Mouse (Mus musculus): ENCODE results near the gene Syt12. TPM values are rescaled to one million over a fixed set of nuclear protein-coding genes. Genes with fewer than 3 reads are reported as not detected.
A peak's percentile ranks its signal among the peaks of the same experiment; 100 is the strongest.
"Not testable (repeated sequence)": the region's sequence is repeated elsewhere in the genome, so short reads cannot be mapped to it uniquely, and the experiment has no call there.

Gene Syt12
- polyA plus RNA-seq, 1 experiment = not detected

DNA sequence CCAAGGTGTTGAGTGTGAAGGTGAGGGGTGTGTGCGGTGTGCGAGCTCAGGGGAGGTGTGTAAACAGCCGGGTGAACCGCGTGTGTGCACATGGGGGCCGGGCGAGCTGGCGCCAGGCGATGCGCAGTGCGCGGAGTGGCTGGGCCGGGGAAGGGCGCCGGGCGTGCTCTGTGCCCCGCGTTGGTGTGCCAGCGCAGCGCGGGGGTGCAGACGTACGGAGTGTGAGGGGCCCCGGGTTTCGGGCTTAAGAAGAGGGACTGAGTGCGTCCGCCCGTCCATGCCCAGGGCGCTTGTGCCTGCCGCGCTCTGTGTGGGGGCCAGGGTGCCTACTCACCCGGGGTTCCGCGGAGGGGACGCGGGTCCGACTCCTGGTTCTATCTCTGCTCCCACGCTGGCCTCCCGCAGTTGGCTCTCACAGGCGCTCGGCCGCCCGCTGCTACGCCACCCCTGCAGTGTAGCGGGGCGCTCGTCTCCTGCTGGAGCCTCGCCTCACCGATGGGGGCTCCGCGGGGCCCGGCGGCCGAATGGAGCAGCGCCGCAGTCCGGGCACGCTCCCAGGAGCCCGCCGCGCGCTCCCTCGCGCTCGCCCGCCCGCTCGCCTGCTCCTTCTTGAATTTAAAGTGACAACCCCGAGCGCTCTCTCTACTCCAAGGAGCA, 518 bp downstream of the Syt12 start:
- peak; percentile 65 for TF ChIP-seq POLR2A (IDR thresholded peaks at IDR 0.05; ENCODE audit: insufficient read depth, low read depth, low read length)
- TF ChIP-seq CTCF (IDR thresholded peaks at IDR 0.05; ENCODE audit: insufficient read depth, low read depth, low read length) = no peak
- Histone ChIP-seq H3K27ac (ENCODE audit: insufficient read depth, low read depth, low read length) (peak overlapping the region; percentile 74), H3K4me3 (ENCODE audit: insufficient read depth, low read depth, low read length) (peak overlapping the region; percentile 61), H3K4me1 (ENCODE audit: control insufficient read depth, insufficient read depth, low read length) (peaks cover 26% of the 10 kb centered on the region)
- WGBS = under 1% methylated on average over 70 of the region's 70 CpGs

GRCm38 (mm10) chr19:4475224-4475925, 1.9 kb downstream of the Syt12 start:
- H3K27ac ChIP-seq (ENCODE audit: insufficient read depth, low read depth, low read length) = no peak overlapping the region
- WGBS = 68% methylated on average over 11 of the region's 11 CpGs
- no peak overlapping the region for H3K4me3 ChIP-seq (ENCODE audit: insufficient read depth, low read depth, low read length)
- TF ChIP-seq CTCF (IDR thresholded peaks at IDR 0.05; ENCODE audit: insufficient read depth, low read depth, low read length) (no peak), POLR2A (IDR thresholded peaks at IDR 0.05; ENCODE audit: insufficient read depth, low read depth, low read length) (no peak)
- H3K4me1 ChIP-seq (ENCODE audit: control insufficient read depth, insufficient read depth, low read length) = peaks cover 26% of the 10 kb centered on the region

GRCm38 (mm10) chr19:4474739-4475138, 2.5 kb downstream of the Syt12 start:
- peaks cover 28% of the 10 kb centered on the region for H3K4me1 ChIP-seq (ENCODE audit: control insufficient read depth, insufficient read depth, low read length)
- WGBS = 79% methylated on average over 3 of the region's 3 CpGs
- TF ChIP-seq CTCF (IDR thresholded peaks at IDR 0.05; ENCODE audit: insufficient read depth, low read depth, low read length) (no peak), POLR2A (IDR thresholded peaks at IDR 0.05; ENCODE audit: insufficient read depth, low read depth, low read length) (no peak)
- H3K4me3 ChIP-seq (ENCODE audit: insufficient read depth, low read depth, low read length) = no peak overlapping the region
- no peak overlapping the region for H3K27ac ChIP-seq (ENCODE audit: insufficient read depth, low read depth, low read length)

- Histone ChIP-seq H3K4me1 (ENCODE audit: control insufficient read depth, insufficient read depth, low read length) (peaks cover 28% of the 10 kb centered on the region), H3K4me3 (ENCODE audit: insufficient read depth, low read depth, low read length) (no peak overlapping the region), H3K27ac (ENCODE audit: insufficient read depth, low read depth, low read length) (no peak overlapping the region)
- WGBS = 91% methylated on average over 5 of the region's 5 CpGs
- TF ChIP-seq CTCF (IDR thresholded peaks at IDR 0.05; ENCODE audit: insufficient read depth, low read depth, low read length) (no peak), POLR2A (IDR thresholded peaks at IDR 0.05; ENCODE audit: insufficient read depth, low read depth, low read length) (no peak)
Observed at GRCm38 (mm10) chr19:4473549-4473948, 3.7 kb downstream of the Syt12 start.

- H3K4me1 ChIP-seq (ENCODE audit: control insufficient read depth, insufficient read depth, low read length) = peaks cover 13% of the 10 kb centered on the region
- 34% methylated on average over 5 of the region's 5 CpGs for WGBS
- H3K27ac ChIP-seq (ENCODE audit: insufficient read depth, low read depth, low read length) = no peak overlapping the region
- no peak overlapping the region for H3K4me3 ChIP-seq (ENCODE audit: insufficient read depth, low read depth, low read length)
- TF ChIP-seq CTCF (IDR thresholded peaks at IDR 0.05; ENCODE audit: insufficient read depth, low read depth, low read length) (no peak), POLR2A (IDR thresholded peaks at IDR 0.05; ENCODE audit: insufficient read depth, low read depth, low read length) (no peak)
Observed at GRCm38 (mm10) chr19:4468363-4468762, 8.9 kb downstream of the Syt12 start.

DNA sequence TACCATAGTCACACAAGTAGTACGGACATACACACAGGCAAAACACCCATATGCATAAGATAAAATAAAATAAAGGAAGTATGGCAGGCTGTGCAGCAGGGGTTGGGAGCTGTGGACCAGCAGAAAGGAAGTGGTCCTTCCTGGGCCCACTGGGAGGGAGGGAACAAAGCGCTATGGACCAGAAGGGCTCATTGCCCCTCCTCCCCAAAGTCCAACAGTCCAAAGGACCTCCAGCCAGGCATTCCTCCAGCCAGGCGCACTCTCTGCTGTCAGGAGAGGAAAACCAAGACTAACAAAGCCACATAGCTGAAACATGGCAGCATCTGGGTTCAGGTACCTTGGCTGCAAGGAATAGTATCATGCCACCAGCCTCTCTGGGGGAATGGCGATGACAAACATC, 12.6 kb downstream of the Syt12 start:
- TF ChIP-seq CTCF (IDR thresholded peaks at IDR 0.05; ENCODE audit: insufficient read depth, low read depth, low read length) = no peak
- no peak for TF ChIP-seq POLR2A (IDR thresholded peaks at IDR 0.05; ENCODE audit: insufficient read depth, low read depth, low read length)
- Histone ChIP-seq H3K4me1 (ENCODE audit: control insufficient read depth, insufficient read depth, low read length) (peaks cover 11% of the 10 kb centered on the region), H3K27ac (ENCODE audit: insufficient read depth, low read depth, low read length) (peak overlapping the region; percentile 38; the same call in 1 of the 2 replicates), H3K4me3 (ENCODE audit: insufficient read depth, low read depth, low read length) (no peak overlapping the region)
- WGBS = 70% methylated on average over 4 of the region's 4 CpGs

GRCm38 (mm10) chr19:4461981-4462380, 15.3 kb downstream of the Syt12 start:
- WGBS = 84% methylated on average over 8 of the region's 8 CpGs
- H3K4me1 ChIP-seq (ENCODE audit: control insufficient read depth, insufficient read depth, low read length) = peaks cover 11% of the 10 kb centered on the region
- H3K4me3 ChIP-seq (ENCODE audit: insufficient read depth, low read depth, low read length) = no peak overlapping the region
- no peak overlapping the region for H3K27ac ChIP-seq (ENCODE audit: insufficient read depth, low read depth, low read length)
- no peak for TF ChIP-seq CTCF (IDR thresholded peaks at IDR 0.05; ENCODE audit: insufficient read depth, low read depth, low read length)
- TF ChIP-seq POLR2A (IDR thresholded peaks at IDR 0.05; ENCODE audit: insufficient read depth, low read depth, low read length) = no peak

- Histone ChIP-seq H3K27ac (ENCODE audit: insufficient read depth, low read depth, low read length) (no peak overlapping the region), H3K4me1 (ENCODE audit: control insufficient read depth, insufficient read depth, low read length) (peaks cover 20% of the 10 kb centered on the region), H3K4me3 (ENCODE audit: insufficient read depth, low read depth, low read length) (no peak overlapping the region)
- TF ChIP-seq CTCF (IDR thresholded peaks at IDR 0.05; ENCODE audit: insufficient read depth, low read depth, low read length) (peak; percentile 60; the same call in 1 of the 2 replicates), POLR2A (IDR thresholded peaks at IDR 0.05; ENCODE audit: insufficient read depth, low read depth, low read length) (no peak)
- 25% methylated on average over 11 of the region's 11 CpGs for WGBS
Observed at GRCm38 (mm10) chr19:4456227-4456626, 21.0 kb downstream of the Syt12 start.

- no peak for TF ChIP-seq CTCF (IDR thresholded peaks at IDR 0.05; ENCODE audit: insufficient read depth, low read depth, low read length)
- TF ChIP-seq POLR2A (IDR thresholded peaks at IDR 0.05; ENCODE audit: insufficient read depth, low read depth, low read length) = no peak
- Histone ChIP-seq H3K4me3 (ENCODE audit: insufficient read depth, low read depth, low read length) (no peak overlapping the region), H3K4me1 (ENCODE audit: control insufficient read depth, insufficient read depth, low read length) (peaks cover 20% of the 10 kb centered on the region), H3K27ac (ENCODE audit: insufficient read depth, low read depth, low read length) (peak overlapping the region; percentile 25)
- 65% methylated on average over 15 of the region's 15 CpGs for WGBS
Observed at GRCm38 (mm10) chr19:4455071-4455800, 22.0 kb downstream of the Syt12 start.

DNA sequence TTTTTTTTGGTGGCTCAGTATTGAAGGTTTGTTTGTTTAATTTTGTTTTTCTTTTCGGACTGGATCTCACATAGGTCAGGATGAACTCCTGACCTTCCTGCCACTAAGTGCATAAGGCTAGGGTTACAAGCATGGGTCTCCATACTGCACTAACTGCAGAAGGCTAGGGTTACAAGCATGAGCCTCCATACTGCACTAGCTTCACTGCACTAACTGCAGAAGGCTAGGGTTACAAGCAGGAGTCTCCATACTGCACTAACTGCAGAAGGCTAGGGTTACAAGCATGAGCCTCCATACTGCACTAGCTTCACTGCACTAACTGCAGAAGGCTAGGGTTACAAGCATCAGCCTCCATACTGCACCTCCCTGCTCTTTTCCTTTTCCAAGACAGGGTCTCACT, 23.2 kb downstream of the Syt12 start:
- H3K4me3 ChIP-seq (ENCODE audit: insufficient read depth, low read depth, low read length); H3K27ac ChIP-seq (ENCODE audit: insufficient read depth, low read depth, low read length): not testable (repeated sequence)
- WGBS = 83% methylated on average over 1 of the region's 1 CpGs
- peaks cover 20% of the 10 kb centered on the region for H3K4me1 ChIP-seq (ENCODE audit: control insufficient read depth, insufficient read depth, low read length)
